Mouse (Mus musculus) hindbrain, embryonic 10.5 days (tissue): ENCODE results near the gene Ddc. TPM values are rescaled to one million over a fixed set of nuclear protein-coding genes. Genes with fewer than 3 reads are reported as not detected.

ENCODE experiments used
- DNase-seq: peaks from one replicate; pipeline ENCODE4 v3.0.0-alpha.2; 2017; ENCODE audit warnings: low spot score
- H3K27ac ChIP-seq: fragments of 300-500 bp; sonication (generic); 2 replicates; pipeline ENCODE4 v1.5.1; 2016; ENCODE audit warnings: mild to moderate bottlenecking, moderate library complexity
- H3K27me3 ChIP-seq: fragments of 300-500 bp; sonication (generic); 2 replicates; pipeline ENCODE4 v1.6.1; 2016; ENCODE audit warnings: mild to moderate bottlenecking; ENCODE audit not compliant: poor library complexity, insufficient read depth, severe bottlenecking
- H3K36me3 ChIP-seq: fragments of 300-500 bp; sonication (generic); 2 replicates; pipeline ENCODE4 v1.6.1; 2016; ENCODE audit warnings: mild to moderate bottlenecking, moderate library complexity
- H3K4me1 ChIP-seq: fragments of 300-500 bp; sonication (generic); replicated peaks from 2 replicates; pipeline ENCODE4 v1.6.1; 2016; ENCODE audit warnings: mild to moderate bottlenecking
- H3K4me3 ChIP-seq: fragments of 300-500 bp; sonication (generic); 2 replicates; pipeline ENCODE4 v1.5.1; 2016; ENCODE audit warnings: mild to moderate bottlenecking, moderate library complexity
- H3K9me3 ChIP-seq: fragments of 300-500 bp; sonication (generic); 2 replicates; pipeline ENCODE4 v1.6.1; 2016; ENCODE audit warnings: mild to moderate bottlenecking, moderate library complexity
- WGBS: fragments of 180-500 bp; shearing (Covaris S2); methylation state at CpG from one replicate; pipeline ENCODE4 v1.1.7; 2016; 5-methylcytosine and 5-hydroxymethylcytosine counted together
- polyA plus RNA-seq: library from polyadenylated mRNA; unstranded; fragments of >200 nt; fragmentation: Nextera tagmentation; extraction: Ambion mirVana; gene quantifications from 2 replicates; pipeline ENCODE4 v1.2.1, GENCODE M21; 2016

Gene Ddc
- polyA plus RNA-seq, 1 experiment from 2014 or later, result 10.2 TPM

GRCm38 (mm10) chr11:11895479-11895878, 2.5 kb downstream of the Ddc start:
- no peaks in the 10 kb centered on the region for H3K36me3 ChIP-seq
- DNase-seq, result no peak
- WGBS, result 88% methylated on average over 2 of the region's 2 CpGs
- H3K4me1 ChIP-seq, result peaks cover 13% of the 10 kb centered on the region
- H3K27ac ChIP-seq, result no peak overlapping the region
- H3K9me3 ChIP-seq, result no peaks in the 10 kb centered on the region
- no peak overlapping the region for H3K4me3 ChIP-seq
- no peaks in the 10 kb centered on the region for H3K27me3 ChIP-seq

- H3K4me3 ChIP-seq, result no peak overlapping the region
- WGBS, result 91% methylated on average over 1 of the region's 1 CpGs
- DNase-seq, result no peak
- no peaks in the 10 kb centered on the region for H3K36me3 ChIP-seq
- no peak overlapping the region for H3K27ac ChIP-seq
- H3K27me3 ChIP-seq, result peaks cover under 1% of the 10 kb centered on the region; the same call in 1 of the 2 replicates
- peaks cover 29% of the 10 kb centered on the region for H3K4me1 ChIP-seq
- H3K9me3 ChIP-seq, result no peaks in the 10 kb centered on the region
Observed at GRCm38 (mm10) chr11:11893769-11894168, 4.2 kb downstream of the Ddc start.

GRCm38 (mm10) chr11:11892993-11893602, 4.8 kb downstream of the Ddc start:
- H3K36me3 ChIP-seq, result no peaks in the 10 kb centered on the region
- peaks cover 36% of the 10 kb centered on the region for H3K4me1 ChIP-seq
- H3K27me3 ChIP-seq, result peaks cover 4% of the 10 kb centered on the region; the same call in 1 of the 2 replicates
- 0 out of 2 replicates have a peak overlapping the region, but pooled peaks have one; percentile 5 for H3K27ac ChIP-seq
- WGBS, result 57% methylated on average over 10 of the region's 10 CpGs
- DNase-seq, result no peak
- no peak overlapping the region for H3K4me3 ChIP-seq
- no peaks in the 10 kb centered on the region for H3K9me3 ChIP-seq

- H3K4me3 ChIP-seq, result no peak overlapping the region
- H3K36me3 ChIP-seq, result no peaks in the 10 kb centered on the region
- H3K27ac ChIP-seq, result peak overlapping the region; percentile 17; the same call in 1 of the 2 replicates
- DNase-seq, result no peak
- H3K27me3 ChIP-seq, result peaks cover 4% of the 10 kb centered on the region; the same call in 1 of the 2 replicates
- peaks cover 46% of the 10 kb centered on the region for H3K4me1 ChIP-seq
- no peaks in the 10 kb centered on the region for H3K9me3 ChIP-seq
Observed at GRCm38 (mm10) chr11:11891832-11892231, 6.1 kb downstream of the Ddc start.

GRCm38 (mm10) chr11:11890139-11890741, 7.7 kb downstream of the Ddc start:
- peak overlapping the region; percentile 84 for H3K27ac ChIP-seq
- peaks cover 4% of the 10 kb centered on the region; the same call in 1 of the 2 replicates for H3K27me3 ChIP-seq
- no peak for DNase-seq
- 47% methylated on average over 10 of the region's 10 CpGs for WGBS
- peak overlapping the region; percentile 18; the same call in 1 of the 2 replicates for H3K4me3 ChIP-seq
- no peaks in the 10 kb centered on the region for H3K36me3 ChIP-seq
- H3K9me3 ChIP-seq, result no peaks in the 10 kb centered on the region
- H3K4me1 ChIP-seq, result peaks cover 61% of the 10 kb centered on the region

GRCm38 (mm10) chr11:11888727-11889126, 9.2 kb downstream of the Ddc start:
- 86% methylated on average over 3 of the region's 3 CpGs for WGBS
- no peak for DNase-seq
- peaks cover 4% of the 10 kb centered on the region; the same call in 1 of the 2 replicates for H3K27me3 ChIP-seq
- no peaks in the 10 kb centered on the region for H3K36me3 ChIP-seq
- no peaks in the 10 kb centered on the region for H3K9me3 ChIP-seq
- H3K4me1 ChIP-seq, result peaks cover 74% of the 10 kb centered on the region
- peak overlapping the region; percentile 76 for H3K27ac ChIP-seq
- H3K4me3 ChIP-seq, result no peak overlapping the region

GRCm38 (mm10) chr11:11888051-11888450, 9.9 kb downstream of the Ddc start:
- Histone ChIP-seq H3K36me3 (no peaks in the 10 kb centered on the region), H3K27ac (peak overlapping the region; percentile 76; the same call in 1 of the 2 replicates), H3K27me3 (peaks cover 4% of the 10 kb centered on the region; the same call in 1 of the 2 replicates)

GRCm38 (mm10) chr11:11886403-11886998, 11.4 kb downstream of the Ddc start:
- peak overlapping the region; percentile 83 for H3K27ac ChIP-seq
- H3K36me3 ChIP-seq, result no peaks in the 10 kb centered on the region
- H3K27me3 ChIP-seq, result peaks cover 4% of the 10 kb centered on the region; the same call in 1 of the 2 replicates
- H3K4me1 ChIP-seq, result peaks cover 81% of the 10 kb centered on the region
- H3K4me3 ChIP-seq, result no peak overlapping the region
- no peak for DNase-seq
- WGBS, result 39% methylated on average over 4 of the region's 4 CpGs
- H3K9me3 ChIP-seq, result no peaks in the 10 kb centered on the region

More at GRCm38 (mm10) chr11:11888051-11888450, 9.9 kb downstream of the Ddc start:
- WGBS, result 76% methylated on average over 3 of the region's 3 CpGs
- no peak for DNase-seq
- no peaks in the 10 kb centered on the region for H3K9me3 ChIP-seq
- H3K4me1 ChIP-seq, result peaks cover 73% of the 10 kb centered on the region
- H3K4me3 ChIP-seq, result no peak overlapping the region

- Histone ChIP-seq H3K36me3 (no peaks in the 10 kb centered on the region), H3K4me3 (no peak overlapping the region), H3K4me1 (peaks cover 87% of the 10 kb centered on the region), H3K27me3 (peaks cover 4% of the 10 kb centered on the region; the same call in 1 of the 2 replicates), H3K27ac (peak overlapping the region; percentile 81), H3K9me3 (no peaks in the 10 kb centered on the region)
- DNase-seq, result peak; percentile 68
- WGBS, result 2% methylated on average over 3 of the region's 3 CpGs
Observed at GRCm38 (mm10) chr11:11885921-11886320, 12.0 kb downstream of the Ddc start.

GRCm38 (mm10) chr11:11885246-11885643, 12.7 kb downstream of the Ddc start:
- Histone ChIP-seq H3K27me3 (peaks cover 4% of the 10 kb centered on the region; the same call in 1 of the 2 replicates), H3K9me3 (no peaks in the 10 kb centered on the region), H3K4me3 (no peak overlapping the region), H3K4me1 (peaks cover 87% of the 10 kb centered on the region), H3K27ac (peak overlapping the region; percentile 81), H3K36me3 (no peaks in the 10 kb centered on the region)
- no peak for DNase-seq
- 79% methylated on average over 4 of the region's 4 CpGs for WGBS

- no peak for DNase-seq
- Histone ChIP-seq H3K4me1 (peaks cover 87% of the 10 kb centered on the region), H3K27me3 (peaks cover 4% of the 10 kb centered on the region; the same call in 1 of the 2 replicates), H3K36me3 (no peaks in the 10 kb centered on the region), H3K27ac (peak overlapping the region; percentile 81), H3K9me3 (no peaks in the 10 kb centered on the region), H3K4me3 (no peak overlapping the region)
- WGBS, result 40% methylated on average over 11 of the region's 11 CpGs
Observed at GRCm38 (mm10) chr11:11884533-11885245, 13.3 kb downstream of the Ddc start.

- no peak for DNase-seq
- WGBS, result 27% methylated on average over 1 of the region's 1 CpGs
- Histone ChIP-seq H3K36me3 (no peaks in the 10 kb centered on the region), H3K9me3 (no peaks in the 10 kb centered on the region), H3K4me1 (peaks cover 83% of the 10 kb centered on the region), H3K27ac (peak overlapping the region; percentile 87), H3K4me3 (no peak overlapping the region), H3K27me3 (no peaks in the 10 kb centered on the region)
Observed at GRCm38 (mm10) chr11:11881783-11882155, 16.2 kb downstream of the Ddc start.
